Mouse (Mus musculus): ENCODE data around the gene Rad23b. TPM values are rescaled to one million over a fixed set of nuclear protein-coding genes. Genes with fewer than 3 reads are reported as not detected.

The Rad23b gene
- total and polyA plus RNA-seq, 2 experiments from 2014 or later = 87.1 to 195 TPM

- H3K36me3 ChIP-seq (ENCODE audit: insufficient read depth, low read length) = no peaks in the 10 kb centered on the region
- 95% methylated on average over 4 of the region's 4 CpGs for WGBS
- peak; percentile 58 for TF ChIP-seq CTCF (IDR thresholded peaks at IDR 0.05)
- no peaks in the 10 kb centered on the region for H3K27me3 ChIP-seq (ENCODE audit: insufficient read depth, low read length)
- H3K9ac ChIP-seq (replicated peaks; ENCODE audit: low read length, poor library complexity, severe bottlenecking) = no peak overlapping the region
- H3K9me3 ChIP-seq (ENCODE audit: low read length) = no peaks in the 10 kb centered on the region
- no peak for ATAC-seq (ENCODE audit: low FRiP score)
- no peak overlapping the region for H3K4me3 ChIP-seq (ENCODE audit: low read depth, low read length)
- no peaks in the 10 kb centered on the region for H3K4me1 ChIP-seq (ENCODE audit: insufficient read depth, low read length)
- no peak overlapping the region for H3K4me2 ChIP-seq (ENCODE audit: low read depth, low read length, poor library complexity, severe bottlenecking)
- H3K27ac ChIP-seq (ENCODE audit: low read depth, low read length) = no peak overlapping the region
- no peak for DNase-seq (ENCODE audit: low spot score)
These were observed 14.5 kb downstream of the Rad23b start for GRCm38 (mm10) chr4:55364374-55364773.

- no peak overlapping the region for H3K9ac ChIP-seq (replicated peaks; ENCODE audit: low read length, poor library complexity, severe bottlenecking)
- no peaks in the 10 kb centered on the region for H3K36me3 ChIP-seq (ENCODE audit: insufficient read depth, low read length)
- no peaks in the 10 kb centered on the region for H3K9me3 ChIP-seq (ENCODE audit: low read length)
- no peak overlapping the region for H3K27ac ChIP-seq (ENCODE audit: low read depth, low read length)
- whole genome bisulfite sequencing = 66% methylated on average over 1 of the region's 1 CpGs
- ATAC-seq (ENCODE audit: low FRiP score) (no peak), DNase-seq (ENCODE audit: low spot score) (no peak)
- no peaks in the 10 kb centered on the region for H3K27me3 ChIP-seq (ENCODE audit: insufficient read depth, low read length)
- no peak for TF ChIP-seq CTCF (IDR thresholded peaks at IDR 0.05)
- no peaks in the 10 kb centered on the region for H3K4me1 ChIP-seq (ENCODE audit: insufficient read depth, low read length)
- no peak overlapping the region for H3K4me3 ChIP-seq (ENCODE audit: low read depth, low read length)
- no peak overlapping the region for H3K4me2 ChIP-seq (ENCODE audit: low read depth, low read length, poor library complexity, severe bottlenecking)
These were observed 16.2 kb downstream of the Rad23b start for GRCm38 (mm10) chr4:55366014-55366413.

GRCm38 (mm10) chr4:55370127-55370526 is 20.3 kb downstream of the Rad23b start:
- Histone ChIP-seq H3K4me3 (ENCODE audit: low read depth, low read length) (no peak overlapping the region), H3K9ac (replicated peaks; ENCODE audit: low read length, poor library complexity, severe bottlenecking) (no peak overlapping the region), H3K36me3 (ENCODE audit: insufficient read depth, low read length) (no peaks in the 10 kb centered on the region), H3K4me2 (ENCODE audit: low read depth, low read length, poor library complexity, severe bottlenecking) (no peak overlapping the region), H3K27me3 (ENCODE audit: insufficient read depth, low read length) (no peaks in the 10 kb centered on the region), H3K27ac (ENCODE audit: low read depth, low read length) (no peak overlapping the region), H3K4me1 (ENCODE audit: insufficient read depth, low read length) (no peaks in the 10 kb centered on the region), H3K9me3 (ENCODE audit: low read length) (no peaks in the 10 kb centered on the region)
- no peak for ATAC-seq (ENCODE audit: low FRiP score)
- TF ChIP-seq CTCF (IDR thresholded peaks at IDR 0.05) = no peak
- no peak for DNase-seq (ENCODE audit: low spot score)
- 94% methylated on average over 3 of the region's 3 CpGs for WGBS

- Histone ChIP-seq H3K9ac (replicated peaks; ENCODE audit: low read length, poor library complexity, severe bottlenecking) (no peak overlapping the region), H3K36me3 (ENCODE audit: insufficient read depth, low read length) (no peaks in the 10 kb centered on the region), H3K4me2 (ENCODE audit: low read depth, low read length, poor library complexity, severe bottlenecking) (no peak overlapping the region), H3K27ac (ENCODE audit: low read depth, low read length) (no peak overlapping the region), H3K27me3 (ENCODE audit: insufficient read depth, low read length) (no peaks in the 10 kb centered on the region), H3K9me3 (ENCODE audit: low read length) (no peaks in the 10 kb centered on the region), H3K4me1 (ENCODE audit: insufficient read depth, low read length) (no peaks in the 10 kb centered on the region), H3K4me3 (ENCODE audit: low read depth, low read length) (no peak overlapping the region)
- ATAC-seq (ENCODE audit: low FRiP score) (no peak), DNase-seq (ENCODE audit: low spot score) (no peak)
- no peak for TF ChIP-seq CTCF (IDR thresholded peaks at IDR 0.05)
- 82% methylated on average over 7 of the region's 7 CpGs for WGBS
These were observed 21.5 kb downstream of the Rad23b start for GRCm38 (mm10) chr4:55371355-55371754.

GRCm38 (mm10) chr4:55382350-55382749 is 32.5 kb downstream of the Rad23b start:
- DNase-seq (ENCODE audit: low spot score) (no peak), ATAC-seq (ENCODE audit: low FRiP score) (no peak)
- Histone ChIP-seq H3K9me3 (ENCODE audit: low read length) (no peaks in the 10 kb centered on the region), H3K4me3 (ENCODE audit: low read depth, low read length) (no peak overlapping the region), H3K36me3 (ENCODE audit: insufficient read depth, low read length) (peaks cover 34% of the 10 kb centered on the region), H3K27me3 (ENCODE audit: insufficient read depth, low read length) (no peaks in the 10 kb centered on the region), H3K4me1 (ENCODE audit: insufficient read depth, low read length) (no peaks in the 10 kb centered on the region), H3K9ac (replicated peaks; ENCODE audit: low read length, poor library complexity, severe bottlenecking) (no peak overlapping the region), H3K27ac (ENCODE audit: low read depth, low read length) (no peak overlapping the region), H3K4me2 (ENCODE audit: low read depth, low read length, poor library complexity, severe bottlenecking) (no peak overlapping the region)
- WGBS = 92% methylated on average over 2 of the region's 2 CpGs
- no peak for TF ChIP-seq CTCF (IDR thresholded peaks at IDR 0.05)

GRCm38 (mm10) chr4:55386768-55387167 is 36.9 kb downstream of the Rad23b start:
- Histone ChIP-seq H3K27me3 (ENCODE audit: insufficient read depth, low read length) (no peaks in the 10 kb centered on the region), H3K9me3 (ENCODE audit: low read length) (no peaks in the 10 kb centered on the region), H3K4me2 (ENCODE audit: low read depth, low read length, poor library complexity, severe bottlenecking) (no peak overlapping the region), H3K36me3 (ENCODE audit: insufficient read depth, low read length) (peaks cover 32% of the 10 kb centered on the region), H3K4me3 (ENCODE audit: low read depth, low read length) (no peak overlapping the region), H3K4me1 (ENCODE audit: insufficient read depth, low read length) (no peaks in the 10 kb centered on the region), H3K27ac (ENCODE audit: low read depth, low read length) (no peak overlapping the region), H3K9ac (replicated peaks; ENCODE audit: low read length, poor library complexity, severe bottlenecking) (no peak overlapping the region)
- WGBS = 78% methylated on average over 2 of the region's 2 CpGs
- no peak for TF ChIP-seq CTCF (IDR thresholded peaks at IDR 0.05)
- DNase-seq (ENCODE audit: low spot score) = no peak
- ATAC-seq (ENCODE audit: low FRiP score) = no peak

Data from midbrain, postnatal 0 days (tissue).